Mouse (Mus musculus) thymus, adult 2 months (tissue): ENCODE data around the gene Gm47995.

Experiments used
- CTCF ChIP-seq: fragments of 200-500 bp; IDR thresholded peaks from 2 replicates; pipeline ENCODE4 v1.5.1; 2012; ENCODE audit warnings: mild to moderate bottlenecking, control low read depth, low read length, moderate library complexity, borderline replicate concordance; ENCODE audit not compliant: control insufficient read depth, poor library complexity, insufficient read depth; ENCODE audit errors: extremely low read depth
- POLR2A ChIP-seq: fragments of 200-500 bp; IDR thresholded peaks from 2 replicates; pipeline ENCODE4 v1.6.1; 2012; ENCODE audit warnings: mild to moderate bottlenecking, low read length, control low read depth, moderate library complexity; ENCODE audit not compliant: control insufficient read depth, poor library complexity, insufficient read depth; ENCODE audit errors: extremely low read depth

GRCm38 (mm10) chr1:151237780-151238179 lies 39.5 kb downstream of the Gm47995 start:
- TF ChIP-seq CTCF, result no peak
- no peak for TF ChIP-seq POLR2A
